Mouse (Mus musculus): Measurements from ENCODE around the gene Itm2b. TPM values are rescaled to one million over a fixed set of nuclear protein-coding genes. Genes with fewer than 3 reads are reported as not detected.

Gene Itm2b
- total and polyA plus RNA-seq, 2 experiments from 2014 or later = 332 to 892 TPM

DNA sequence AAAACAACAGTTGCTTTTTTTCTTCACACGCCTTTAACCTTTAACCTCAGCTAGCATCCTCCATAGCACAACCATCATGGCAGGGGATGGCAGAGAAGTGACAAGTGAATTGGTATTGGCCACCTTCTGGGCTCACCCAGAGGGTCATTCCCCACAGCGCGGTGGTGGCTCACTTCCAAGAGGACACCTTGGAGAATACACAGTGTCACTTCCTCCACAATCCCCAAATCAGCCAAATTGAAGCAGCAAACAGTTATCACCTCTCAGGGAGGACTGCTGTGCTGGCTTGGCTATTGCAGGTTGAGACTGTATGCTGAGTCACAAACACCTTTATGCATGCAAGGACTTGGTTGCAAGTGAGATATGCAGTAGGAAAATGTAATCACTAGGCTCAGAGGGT is 18.9 kb upstream of the Itm2b start:
- Histone ChIP-seq H3K27ac (ENCODE audit: low read depth, low read length) (no peak overlapping the region), H3K36me3 (ENCODE audit: insufficient read depth) (no peaks in the 10 kb centered on the region), H3K4me1 (ENCODE audit: insufficient read depth) (no peaks in the 10 kb centered on the region), H3K4me2 (ENCODE audit: low read depth) (no peak overlapping the region), H3K9me3 (ENCODE audit: low read length) (no peaks in the 10 kb centered on the region), H3K27me3 (ENCODE audit: insufficient read depth, low read length) (no peaks in the 10 kb centered on the region), H3K4me3 (ENCODE audit: low read depth, low read length) (no peak overlapping the region), H3K9ac (no peak overlapping the region)
- DNase-seq (no peak), ATAC-seq (no peak)
- no peak for TF ChIP-seq CTCF (IDR thresholded peaks at IDR 0.05; ENCODE audit: low read depth)
- WGBS = 82% methylated on average over 3 of the region's 3 CpGs

DNA sequence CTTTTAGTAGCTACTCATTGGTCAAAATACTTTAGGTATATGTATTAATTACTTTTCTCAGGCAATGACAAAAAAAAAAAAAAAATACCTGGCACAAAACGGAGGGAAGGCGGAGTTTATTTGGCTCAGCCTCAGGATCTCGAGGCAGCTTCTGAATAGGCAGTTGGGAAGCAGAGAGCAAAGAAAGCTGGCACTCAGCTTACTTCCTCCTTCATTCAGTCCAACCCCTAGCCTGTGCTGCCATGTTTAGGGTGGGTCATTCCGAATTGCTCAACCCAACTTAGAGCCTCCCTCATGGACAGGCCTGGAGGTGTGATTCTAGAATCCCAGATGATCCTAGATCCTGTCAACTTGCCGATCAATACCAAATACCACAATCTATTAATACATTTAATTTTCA is 18.3 kb upstream of the Itm2b start:
- 52% methylated on average over 5 of the region's 5 CpGs for WGBS
- no peak for ATAC-seq
- no peak for DNase-seq
- H3K9ac ChIP-seq = no peak overlapping the region
- no peak overlapping the region for H3K4me3 ChIP-seq (ENCODE audit: low read depth, low read length)
- H3K27ac ChIP-seq (ENCODE audit: low read depth, low read length) = no peak overlapping the region
- no peaks in the 10 kb centered on the region for H3K4me1 ChIP-seq (ENCODE audit: insufficient read depth)
- H3K4me2 ChIP-seq (ENCODE audit: low read depth) = no peak overlapping the region
- H3K36me3 ChIP-seq (ENCODE audit: insufficient read depth) = no peaks in the 10 kb centered on the region
- H3K9me3 ChIP-seq (ENCODE audit: low read length) = no peaks in the 10 kb centered on the region
- TF ChIP-seq CTCF (IDR thresholded peaks at IDR 0.05; ENCODE audit: low read depth) = no peak
- H3K27me3 ChIP-seq (ENCODE audit: insufficient read depth, low read length) = no peaks in the 10 kb centered on the region

DNA sequence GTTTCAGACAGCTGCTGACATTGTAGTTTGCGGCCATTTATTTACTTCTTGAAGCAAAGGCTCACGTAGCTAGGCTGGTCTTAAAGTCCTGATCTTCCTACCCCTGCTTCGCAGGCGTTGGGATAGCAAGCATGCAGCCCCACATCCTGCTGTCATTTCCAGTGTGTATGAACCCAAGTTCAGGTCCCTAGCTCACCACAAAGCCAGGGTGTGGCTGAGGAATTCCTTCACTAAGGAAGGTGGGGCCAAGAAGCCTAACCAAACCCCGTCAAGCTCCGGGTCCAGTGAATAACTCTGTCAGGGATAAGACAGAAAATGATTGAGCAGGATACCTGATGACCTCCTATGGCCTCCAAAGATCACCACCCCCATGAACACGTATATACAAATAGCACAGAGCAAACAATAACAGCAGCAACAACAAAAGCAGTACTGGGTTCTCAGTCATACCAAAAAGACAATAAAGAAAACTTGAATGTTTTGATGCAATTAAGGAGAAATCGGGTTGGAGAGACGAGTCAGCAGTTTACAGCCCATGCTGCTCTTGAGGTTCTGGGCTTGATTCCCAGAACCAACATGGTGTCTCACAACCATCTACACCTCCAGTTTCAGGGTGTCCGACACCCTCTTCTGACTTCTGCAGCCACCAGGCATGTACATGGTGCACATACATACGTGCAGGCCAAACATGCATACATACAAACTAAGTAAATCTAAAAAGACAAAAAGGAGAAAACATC is 17.4 kb upstream of the Itm2b start:
- WGBS = 78% methylated on average over 11 of the region's 11 CpGs
- ATAC-seq (no peak), DNase-seq (no peak)
- H3K4me2 ChIP-seq (ENCODE audit: low read depth) = no peak overlapping the region
- H3K9ac ChIP-seq = no peak overlapping the region
- TF ChIP-seq CTCF (IDR thresholded peaks at IDR 0.05; ENCODE audit: low read depth) = no peak
- H3K27me3 ChIP-seq (ENCODE audit: insufficient read depth, low read length) = no peaks in the 10 kb centered on the region
- no peak overlapping the region for H3K27ac ChIP-seq (ENCODE audit: low read depth, low read length)
- no peaks in the 10 kb centered on the region for H3K9me3 ChIP-seq (ENCODE audit: low read length)
- H3K4me3 ChIP-seq (ENCODE audit: low read depth, low read length) = no peak overlapping the region
- H3K4me1 ChIP-seq (ENCODE audit: insufficient read depth) = no peaks in the 10 kb centered on the region
- no peaks in the 10 kb centered on the region for H3K36me3 ChIP-seq (ENCODE audit: insufficient read depth)

DNA sequence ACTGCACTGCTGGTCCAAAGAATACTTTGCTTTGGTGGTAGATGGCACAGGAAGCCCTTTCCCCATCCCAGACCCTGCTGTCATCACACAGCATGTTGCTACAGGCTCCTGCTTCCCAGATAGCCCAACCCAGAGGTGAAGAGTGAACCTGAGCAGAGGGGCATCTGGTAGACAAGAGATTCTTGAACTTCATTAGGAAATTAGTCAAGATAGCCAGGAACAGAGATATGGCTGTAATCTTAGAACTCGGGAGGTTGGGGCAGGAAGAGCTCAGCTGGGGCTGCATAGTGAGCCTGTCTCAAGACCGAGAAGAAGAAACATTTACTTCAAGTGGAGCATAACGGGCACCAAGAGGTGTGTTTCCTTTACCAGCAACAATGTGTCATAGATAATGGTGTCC is 16.3 kb upstream of the Itm2b start:
- Histone ChIP-seq H3K9ac (no peak overlapping the region), H3K4me1 (ENCODE audit: insufficient read depth) (no peaks in the 10 kb centered on the region), H3K9me3 (ENCODE audit: low read length) (no peaks in the 10 kb centered on the region), H3K27ac (ENCODE audit: low read depth, low read length) (no peak overlapping the region), H3K27me3 (ENCODE audit: insufficient read depth, low read length) (no peaks in the 10 kb centered on the region), H3K4me2 (ENCODE audit: low read depth) (no peak overlapping the region), H3K4me3 (ENCODE audit: low read depth, low read length) (no peak overlapping the region), H3K36me3 (ENCODE audit: insufficient read depth) (no peaks in the 10 kb centered on the region)
- ATAC-seq = no peak
- 87% methylated on average over 3 of the region's 3 CpGs for WGBS
- no peak for DNase-seq
- no peak for TF ChIP-seq CTCF (IDR thresholded peaks at IDR 0.05; ENCODE audit: low read depth)

DNA sequence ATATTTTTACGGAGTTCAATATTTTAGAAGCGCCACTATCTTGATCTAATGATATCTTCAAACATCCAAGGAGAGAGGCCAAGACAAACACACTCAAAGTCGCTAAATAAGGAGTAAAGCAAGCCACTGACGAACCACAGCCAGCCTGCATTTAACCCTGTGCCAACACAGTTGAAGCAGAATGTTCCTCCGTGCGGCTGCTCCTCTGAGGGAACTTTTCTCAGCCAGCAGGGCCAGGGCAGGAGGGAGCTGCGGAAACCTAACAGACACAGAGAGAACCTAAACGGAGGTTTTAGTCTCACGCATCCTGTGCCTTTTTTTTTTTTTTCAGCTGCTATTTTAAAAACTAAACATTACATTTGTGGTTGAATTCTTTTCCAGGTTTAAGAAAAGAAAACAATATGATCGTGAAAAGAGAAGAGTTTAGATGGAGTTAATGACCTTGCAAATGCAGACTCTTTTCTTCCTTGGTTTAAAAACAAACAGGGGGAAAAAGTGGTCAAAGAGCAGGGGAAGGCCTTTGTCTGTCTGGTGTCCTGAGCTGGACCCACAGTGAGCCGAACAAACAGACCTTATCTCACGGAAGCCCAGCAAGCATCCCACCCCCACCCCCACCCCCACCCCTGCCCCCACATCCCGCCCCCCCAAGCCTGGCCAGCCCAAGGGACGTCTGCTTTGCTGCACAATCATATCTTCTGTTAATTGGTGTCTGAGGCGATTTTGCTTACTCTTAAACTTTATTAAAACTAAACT is 15.0 kb upstream of the Itm2b start:
- ATAC-seq = no peak
- Histone ChIP-seq H3K36me3 (ENCODE audit: insufficient read depth) (no peaks in the 10 kb centered on the region), H3K9me3 (ENCODE audit: low read length) (no peaks in the 10 kb centered on the region), H3K4me2 (ENCODE audit: low read depth) (no peak overlapping the region), H3K4me1 (ENCODE audit: insufficient read depth) (no peaks in the 10 kb centered on the region), H3K27ac (ENCODE audit: low read depth, low read length) (no peak overlapping the region), H3K4me3 (ENCODE audit: low read depth, low read length) (no peak overlapping the region), H3K9ac (no peak overlapping the region), H3K27me3 (ENCODE audit: insufficient read depth, low read length) (no peaks in the 10 kb centered on the region)
- no peak for TF ChIP-seq CTCF (IDR thresholded peaks at IDR 0.05; ENCODE audit: low read depth)
- WGBS = 19% methylated on average over 15 of the region's 15 CpGs
- DNase-seq = no peak

DNA sequence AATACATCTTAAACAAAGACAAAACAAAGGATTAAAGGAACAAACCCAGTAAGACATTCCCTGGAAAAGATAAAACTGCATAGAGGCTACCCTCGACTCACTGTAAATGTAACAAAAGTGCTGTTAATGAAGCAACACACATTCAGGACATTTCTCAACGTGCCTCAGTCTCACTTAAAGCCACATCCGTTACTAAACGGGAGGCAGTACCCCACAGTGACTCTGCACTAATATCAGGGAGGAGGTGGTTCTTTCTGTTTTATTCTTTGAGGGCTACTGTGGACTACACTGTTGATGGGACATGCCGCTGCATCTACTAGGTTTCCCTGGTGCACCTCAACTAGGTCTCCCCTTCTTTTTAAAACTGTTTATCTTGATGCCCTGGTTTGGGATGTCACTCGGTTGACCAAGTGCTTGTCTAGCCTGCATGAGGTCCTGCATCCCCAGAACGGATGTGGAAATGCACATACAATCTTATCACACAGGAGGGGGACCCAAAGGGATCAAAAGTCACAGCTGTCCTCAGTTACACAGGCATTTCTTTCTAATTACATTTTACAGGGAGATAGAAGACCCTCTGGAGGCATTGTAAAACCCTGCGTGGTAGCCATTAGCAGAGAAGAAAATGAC is 13.4 kb upstream of the Itm2b start:
- ATAC-seq = no peak
- TF ChIP-seq CTCF (IDR thresholded peaks at IDR 0.05; ENCODE audit: low read depth) = no peak

DNA sequence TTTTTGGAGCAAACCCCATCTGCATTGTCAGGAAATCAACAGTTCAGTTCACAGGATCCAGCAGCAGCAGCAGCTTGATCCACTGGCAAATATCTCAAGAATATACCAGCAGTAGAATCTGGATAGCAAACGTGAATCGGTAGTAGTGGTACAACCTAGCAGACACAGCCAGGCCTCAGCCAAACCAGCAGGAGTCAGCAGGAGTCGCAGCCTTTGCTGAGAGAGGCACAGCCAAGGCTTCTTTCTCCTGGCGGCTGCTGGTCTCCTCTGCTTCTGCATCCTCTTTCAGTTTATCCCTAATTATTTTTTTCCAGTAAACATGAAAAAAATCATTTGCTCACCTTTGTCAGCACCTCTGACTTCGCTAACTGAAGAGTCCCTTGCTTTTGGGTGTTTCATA is 10.7 kb upstream of the Itm2b start:
- no peaks in the 10 kb centered on the region for H3K4me1 ChIP-seq (ENCODE audit: insufficient read depth)
- no peak for ATAC-seq
- no peaks in the 10 kb centered on the region for H3K9me3 ChIP-seq (ENCODE audit: low read length)
- no peak overlapping the region for H3K4me2 ChIP-seq (ENCODE audit: low read depth)
- H3K36me3 ChIP-seq (ENCODE audit: insufficient read depth) = no peaks in the 10 kb centered on the region
- H3K9ac ChIP-seq = no peak overlapping the region
- TF ChIP-seq CTCF (IDR thresholded peaks at IDR 0.05; ENCODE audit: low read depth) = no peak
- WGBS = 56% methylated on average over 5 of the region's 5 CpGs
- H3K27ac ChIP-seq (ENCODE audit: low read depth, low read length) = no peak overlapping the region
- no peak overlapping the region for H3K4me3 ChIP-seq (ENCODE audit: low read depth, low read length)
- DNase-seq = no peak
- H3K27me3 ChIP-seq (ENCODE audit: insufficient read depth, low read length) = no peaks in the 10 kb centered on the region

More for the DNA sequence above, 13.4 kb upstream of the Itm2b start:
- H3K27ac ChIP-seq (ENCODE audit: low read depth, low read length) = no peak overlapping the region
- 72% methylated on average over 8 of the region's 8 CpGs for WGBS
- no peaks in the 10 kb centered on the region for H3K9me3 ChIP-seq (ENCODE audit: low read length)
- H3K4me2 ChIP-seq (ENCODE audit: low read depth) = no peak overlapping the region
- H3K4me3 ChIP-seq (ENCODE audit: low read depth, low read length) = no peak overlapping the region
- no peaks in the 10 kb centered on the region for H3K36me3 ChIP-seq (ENCODE audit: insufficient read depth)
- H3K9ac ChIP-seq = no peak overlapping the region
- DNase-seq = no peak
- H3K27me3 ChIP-seq (ENCODE audit: insufficient read depth, low read length) = no peaks in the 10 kb centered on the region
- no peaks in the 10 kb centered on the region for H3K4me1 ChIP-seq (ENCODE audit: insufficient read depth)

All from forebrain, postnatal 0 days (tissue).